Mouse (Mus musculus) T-helper 17 cell (primary cell): Measurements from ENCODE around the gene Csf2rb.
"Not testable (repeated sequence)": the region's sequence is repeated elsewhere in the genome, so short reads cannot be mapped to it uniquely, and the experiment has no call there.

ENCODE experiments used
- in situ Hi-C, 2 experiments: fragments of 300-600 bp; cut with MboI, MseI; formaldehyde crosslinking; loops; 1 replicate in 1 of 2; 2 replicates in 1 of 2; pipeline ENCODE4 v1.15.1; 2025; ENCODE audit warnings: high pct_unique_total_duplicates in 2 of 2

Gene Csf2rb

GRCm38 (mm10) chr15:78325671-78326339, at the start of gene Csf2rb:
Gene Csf2rb, plus strand, starts transcription at chr15:78325752.
- in situ Hi-C loops, result loop anchor here in 1 of 2 experiments (10.0 kb wide), 1 partner anchor 61 kb away; no protein-coding TSS in a partner anchor

GRCm38 (mm10) chr15:78278308-78278707, 47.2 kb upstream of the Csf2rb start:
- in situ Hi-C loops, result no loop called here

GRCm38 (mm10) chr15:78287941-78288340, 37.6 kb upstream of the Csf2rb start:
- in situ Hi-C loops, result no loop called here

- in situ Hi-C loops, result loop anchor here in 1 of 2 experiments (10.0 kb wide), 1 partner anchor 1295 kb away; no protein-coding TSS in a partner anchor
These were observed 35.8 kb upstream of the Csf2rb start for GRCm38 (mm10) chr15:78289775-78290174.

- in situ Hi-C loops, result loop anchor here in 1 of 2 experiments (10.0 kb wide), 1 partner anchor 1298 kb away; no protein-coding TSS in a partner anchor
These were observed 32.3 kb upstream of the Csf2rb start for GRCm38 (mm10) chr15:78293228-78293627.

- in situ Hi-C loops, result loop anchor here in 1 of 2 experiments (10.0 kb wide), 1 partner anchor 1299 kb away; no protein-coding TSS in a partner anchor
These were observed 31.8 kb upstream of the Csf2rb start for GRCm38 (mm10) chr15:78293716-78294115.

GRCm38 (mm10) chr15:78298558-78298957, 27.0 kb upstream of the Csf2rb start:
- in situ Hi-C loops, result loop anchor here in 1 of 2 experiments (10.0 kb wide), 1 partner anchor 1304 kb away; no protein-coding TSS in a partner anchor

GRCm38 (mm10) chr15:78299641-78300040, 25.9 kb upstream of the Csf2rb start:
- in situ Hi-C loops, result loop anchor here in 1 of 2 experiments (10.0 kb wide), 1 partner anchor 1305 kb away; no protein-coding TSS in a partner anchor

- in situ Hi-C loops, result no loop called here
These were observed 24.8 kb upstream of the Csf2rb start for GRCm38 (mm10) chr15:78300773-78301172.

GRCm38 (mm10) chr15:78302718-78303117, 22.8 kb upstream of the Csf2rb start:
- in situ Hi-C loops, result no loop called here

GRCm38 (mm10) chr15:78303665-78304233, 21.8 kb upstream of the Csf2rb start:
- in situ Hi-C loops, result no loop called here

- in situ Hi-C loops, result no loop called here
These were observed 20.1 kb upstream of the Csf2rb start, which contains the start of gene Csf2rb2 for GRCm38 (mm10) chr15:78305341-78305933. Gene Csf2rb2, minus strand, starts transcription at chr15:78305721.

- in situ Hi-C loops, result no loop called here
These were observed 15.7 kb upstream of the Csf2rb start for GRCm38 (mm10) chr15:78309865-78310264.

- in situ Hi-C loops, result no loop called here
These were observed 14.6 kb upstream of the Csf2rb start for GRCm38 (mm10) chr15:78310971-78311370.

GRCm38 (mm10) chr15:78312421-78313233, 12.9 kb upstream of the Csf2rb start:
- in situ Hi-C loops, result not testable (repeated sequence)

- in situ Hi-C loops, result not testable (repeated sequence)
These were observed 11.9 kb upstream of the Csf2rb start for GRCm38 (mm10) chr15:78313659-78314058.

GRCm38 (mm10) chr15:78318338-78319171, 7.0 kb upstream of the Csf2rb start:
- in situ Hi-C loops, result not testable (repeated sequence)

GRCm38 (mm10) chr15:78320825-78321496, 4.6 kb upstream of the Csf2rb start:
- in situ Hi-C loops, result loop anchor here in 1 of 2 experiments (10.0 kb wide), 1 partner anchor 56 kb away; no protein-coding TSS in a partner anchor

- in situ Hi-C loops, result loop anchor here in 1 of 2 experiments (10.0 kb wide), 1 partner anchor 59 kb away; no protein-coding TSS in a partner anchor
These were observed 2.2 kb upstream of the Csf2rb start for GRCm38 (mm10) chr15:78323366-78323765.

GRCm38 (mm10) chr15:78324294-78324693, 1.3 kb upstream of the Csf2rb start:
- in situ Hi-C loops, result loop anchor here in 1 of 2 experiments (10.0 kb wide), 1 partner anchor 59 kb away; no protein-coding TSS in a partner anchor
